Mouse (Mus musculus): ENCODE data around the gene Cyb561d2. TPM values are rescaled to one million over a fixed set of nuclear protein-coding genes. Genes with fewer than 3 reads are reported as not detected.
"Not testable (repeated sequence)": the region's sequence is repeated elsewhere in the genome, so short reads cannot be mapped to it uniquely, and the experiment has no call there.

Cyb561d2 gene
- polyA plus RNA-seq, 1 experiment from 2014 or later: 13.1 TPM

GRCm38 (mm10) chr9:107575579-107576356 is 33.8 kb upstream of the Cyb561d2 start:
- H3K27me3 ChIP-seq (ENCODE audit: control insufficient read depth, insufficient read depth, low read length): no peaks in the 10 kb centered on the region
- H3K9me3 ChIP-seq (ENCODE audit: control insufficient read depth, low read length): no peaks in the 10 kb centered on the region
- peak overlapping the region; percentile 73 for H3K27ac ChIP-seq (replicated peaks; ENCODE audit: low read depth, low read length)
- no peak overlapping the region for H3K9ac ChIP-seq (ENCODE audit: low read length)
- ATAC-seq (ENCODE audit: insufficient number of reproducible peaks, low FRiP score, low TSS enrichment, low read depth) (no peak), DNase-seq (ENCODE audit: low spot score) (peak; percentile 41)
- H3K36me3 ChIP-seq (ENCODE audit: control insufficient read depth, insufficient read depth, low read length): peaks cover 19% of the 10 kb centered on the region; the same call in 1 of the 2 replicates
- H3K4me1 ChIP-seq (ENCODE audit: control insufficient read depth, insufficient read depth, low read length): peaks cover 26% of the 10 kb centered on the region
- H3K4me3 ChIP-seq (ENCODE audit: low read depth, low read length): no peak overlapping the region
- 82% methylated on average over 14 of the region's 14 CpGs for WGBS
- H3K4me2 ChIP-seq (ENCODE audit: low read depth, severe bottlenecking): no peak overlapping the region

- DNase-seq (ENCODE audit: low spot score); H3K4me3 ChIP-seq (ENCODE audit: low read depth, low read length); H3K27ac ChIP-seq (replicated peaks; ENCODE audit: low read depth, low read length); ATAC-seq (ENCODE audit: insufficient number of reproducible peaks, low FRiP score, low TSS enrichment, low read depth); H3K27me3 ChIP-seq (ENCODE audit: control insufficient read depth, insufficient read depth, low read length); H3K4me2 ChIP-seq (ENCODE audit: low read depth, severe bottlenecking); H3K9me3 ChIP-seq (ENCODE audit: control insufficient read depth, low read length); H3K9ac ChIP-seq (ENCODE audit: low read length): not testable (repeated sequence)
- Histone ChIP-seq H3K4me1 (ENCODE audit: control insufficient read depth, insufficient read depth, low read length) (peaks cover 32% of the 10 kb centered on the region), H3K36me3 (ENCODE audit: control insufficient read depth, insufficient read depth, low read length) (peaks cover 21% of the 10 kb centered on the region; the same call in 1 of the 2 replicates)
- WGBS: 79% methylated on average over 6 of the region's 6 CpGs
Observed at GRCm38 (mm10) chr9:107573774-107574173, 31.8 kb upstream of the Cyb561d2 start.

- H3K9ac ChIP-seq (ENCODE audit: low read length): no peak overlapping the region
Observed at GRCm38 (mm10) chr9:107572327-107572662, 30.3 kb upstream of the Cyb561d2 start.

GRCm38 (mm10) chr9:107571534-107572326 is 29.7 kb upstream of the Cyb561d2 start:
- Histone ChIP-seq H3K9ac (ENCODE audit: low read length) (no peak overlapping the region), H3K4me3 (ENCODE audit: low read depth, low read length) (no peak overlapping the region), H3K36me3 (ENCODE audit: control insufficient read depth, insufficient read depth, low read length) (peaks cover 21% of the 10 kb centered on the region; the same call in 1 of the 2 replicates)

More at GRCm38 (mm10) chr9:107572327-107572662, 30.3 kb upstream of the Cyb561d2 start:
- Histone ChIP-seq H3K27ac (replicated peaks; ENCODE audit: low read depth, low read length) (no peak overlapping the region), H3K4me1 (ENCODE audit: control insufficient read depth, insufficient read depth, low read length) (peaks cover 28% of the 10 kb centered on the region), H3K4me3 (ENCODE audit: low read depth, low read length) (no peak overlapping the region), H3K4me2 (ENCODE audit: low read depth, severe bottlenecking) (no peak overlapping the region), H3K36me3 (ENCODE audit: control insufficient read depth, insufficient read depth, low read length) (peaks cover 21% of the 10 kb centered on the region; the same call in 1 of the 2 replicates), H3K27me3 (ENCODE audit: control insufficient read depth, insufficient read depth, low read length) (no peaks in the 10 kb centered on the region), H3K9me3 (ENCODE audit: control insufficient read depth, low read length) (no peaks in the 10 kb centered on the region)
- no peak for DNase-seq (ENCODE audit: low spot score)
- no peak for ATAC-seq (ENCODE audit: insufficient number of reproducible peaks, low FRiP score, low TSS enrichment, low read depth)
- WGBS: 96% methylated on average over 2 of the region's 2 CpGs

GRCm38 (mm10) chr9:107570845-107571244 is 28.9 kb upstream of the Cyb561d2 start:
- 94% methylated on average over 21 of the region's 21 CpGs for WGBS
- H3K9ac ChIP-seq (ENCODE audit: low read length): 0 out of 2 replicates have a peak overlapping the region, but pooled peaks have one; percentile 1
- H3K4me2 ChIP-seq (ENCODE audit: low read depth, severe bottlenecking): peak overlapping the region; percentile 93
- no peaks in the 10 kb centered on the region for H3K9me3 ChIP-seq (ENCODE audit: control insufficient read depth, low read length)
- DNase-seq (ENCODE audit: low spot score) (no peak), ATAC-seq (ENCODE audit: insufficient number of reproducible peaks, low FRiP score, low TSS enrichment, low read depth) (no peak)
- peaks cover 23% of the 10 kb centered on the region for H3K4me1 ChIP-seq (ENCODE audit: control insufficient read depth, insufficient read depth, low read length)
- H3K36me3 ChIP-seq (ENCODE audit: control insufficient read depth, insufficient read depth, low read length): peaks cover 23% of the 10 kb centered on the region; the same call in 1 of the 2 replicates
- H3K27ac ChIP-seq (replicated peaks; ENCODE audit: low read depth, low read length): no peak overlapping the region
- no peaks in the 10 kb centered on the region for H3K27me3 ChIP-seq (ENCODE audit: control insufficient read depth, insufficient read depth, low read length)
- H3K4me3 ChIP-seq (ENCODE audit: low read depth, low read length): peak overlapping the region; percentile 84

More at GRCm38 (mm10) chr9:107571534-107572326, 29.7 kb upstream of the Cyb561d2 start:
- no peak overlapping the region for H3K27ac ChIP-seq (replicated peaks; ENCODE audit: low read depth, low read length)
- ATAC-seq (ENCODE audit: insufficient number of reproducible peaks, low FRiP score, low TSS enrichment, low read depth) (no peak), DNase-seq (ENCODE audit: low spot score) (no peak)
- H3K4me1 ChIP-seq (ENCODE audit: control insufficient read depth, insufficient read depth, low read length): peaks cover 29% of the 10 kb centered on the region
- 93% methylated on average over 22 of the region's 22 CpGs for WGBS
- H3K27me3 ChIP-seq (ENCODE audit: control insufficient read depth, insufficient read depth, low read length): no peaks in the 10 kb centered on the region
- no peak overlapping the region for H3K4me2 ChIP-seq (ENCODE audit: low read depth, severe bottlenecking)
- H3K9me3 ChIP-seq (ENCODE audit: control insufficient read depth, low read length): no peaks in the 10 kb centered on the region

- peak overlapping the region; percentile 93 for H3K4me2 ChIP-seq (ENCODE audit: low read depth, severe bottlenecking)
- H3K4me1 ChIP-seq (ENCODE audit: control insufficient read depth, insufficient read depth, low read length): peaks cover 23% of the 10 kb centered on the region
- no peak for ATAC-seq (ENCODE audit: insufficient number of reproducible peaks, low FRiP score, low TSS enrichment, low read depth)
- peak overlapping the region; percentile 89 for H3K9ac ChIP-seq (ENCODE audit: low read length)
- H3K4me3 ChIP-seq (ENCODE audit: low read depth, low read length): peak overlapping the region; percentile 84
- H3K27me3 ChIP-seq (ENCODE audit: control insufficient read depth, insufficient read depth, low read length): no peaks in the 10 kb centered on the region
- H3K36me3 ChIP-seq (ENCODE audit: control insufficient read depth, insufficient read depth, low read length): peaks cover 23% of the 10 kb centered on the region; the same call in 1 of the 2 replicates
- H3K9me3 ChIP-seq (ENCODE audit: control insufficient read depth, low read length): no peaks in the 10 kb centered on the region
- 61% methylated on average over 13 of the region's 13 CpGs for whole genome bisulfite sequencing
- DNase-seq (ENCODE audit: low spot score): no peak
- no peak overlapping the region; the same call in 1 of the 2 replicates for H3K27ac ChIP-seq (replicated peaks; ENCODE audit: low read depth, low read length)
Observed at GRCm38 (mm10) chr9:107570016-107570415, 28.0 kb upstream of the Cyb561d2 start.

- H3K27me3 ChIP-seq (ENCODE audit: control insufficient read depth, insufficient read depth, low read length): no peaks in the 10 kb centered on the region
- 1% methylated on average over 19 of the region's 23 CpGs for WGBS
- ATAC-seq (ENCODE audit: insufficient number of reproducible peaks, low FRiP score, low TSS enrichment, low read depth) (peak; percentile 63; the same call in 1 of the 2 replicates), DNase-seq (ENCODE audit: low spot score) (no peak)
- peaks cover 23% of the 10 kb centered on the region for H3K4me1 ChIP-seq (ENCODE audit: control insufficient read depth, insufficient read depth, low read length)
- peaks cover 23% of the 10 kb centered on the region; the same call in 1 of the 2 replicates for H3K36me3 ChIP-seq (ENCODE audit: control insufficient read depth, insufficient read depth, low read length)
- H3K9me3 ChIP-seq (ENCODE audit: control insufficient read depth, low read length): no peaks in the 10 kb centered on the region
- peak overlapping the region; percentile 89 for H3K9ac ChIP-seq (ENCODE audit: low read length)
- H3K4me2 ChIP-seq (ENCODE audit: low read depth, severe bottlenecking): peak overlapping the region; percentile 93
- peak overlapping the region; percentile 84 for H3K4me3 ChIP-seq (ENCODE audit: low read depth, low read length)
- peak overlapping the region; percentile 73 for H3K27ac ChIP-seq (replicated peaks; ENCODE audit: low read depth, low read length)
Observed at GRCm38 (mm10) chr9:107569270-107569669, 27.3 kb upstream of the Cyb561d2 start.
